Mouse (Mus musculus): ENCODE data around the gene B230307C23Rik. TPM values are rescaled to one million over a fixed set of nuclear protein-coding genes. Genes with fewer than 3 reads are reported as not detected.
"Not testable (repeated sequence)": the region's sequence is repeated elsewhere in the genome, so short reads cannot be mapped to it uniquely, and the experiment has no call there.

Gene B230307C23Rik
- polyA plus RNA-seq, 1 experiment from 2014 or later, result 14.8 TPM

DNA sequence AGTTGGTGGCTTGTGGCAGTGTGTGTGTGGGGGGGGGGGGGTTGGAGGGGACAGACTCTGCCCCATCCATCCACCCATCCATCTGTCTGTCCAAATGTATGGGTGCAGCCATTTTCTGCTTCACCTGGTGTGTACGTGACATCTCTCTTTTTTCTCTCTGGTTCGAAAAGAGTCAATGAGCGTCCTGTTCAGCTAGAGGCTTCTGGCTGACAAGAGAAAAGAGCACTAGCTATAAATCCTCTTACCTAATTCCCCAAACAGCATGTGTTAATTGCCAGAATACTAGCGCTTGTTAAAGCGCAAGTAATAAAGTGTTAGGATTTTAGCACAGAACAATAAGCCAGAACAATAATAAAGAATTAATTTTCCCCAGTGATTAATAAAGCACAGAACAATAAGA is 12.5 kb upstream of the B230307C23Rik start:
- H3K27ac ChIP-seq (ENCODE audit: low read depth, low read length), result no peak overlapping the region
- H3K4me3 ChIP-seq (ENCODE audit: low read depth, low read length), result no peak overlapping the region
- H3K27me3 ChIP-seq (ENCODE audit: control insufficient read depth, insufficient read depth, low read length), result no peaks in the 10 kb centered on the region
- H3K4me2 ChIP-seq, result no peak overlapping the region
- no peaks in the 10 kb centered on the region for H3K4me1 ChIP-seq (ENCODE audit: control insufficient read depth, insufficient read depth, low read length)
- H3K36me3 ChIP-seq (ENCODE audit: control insufficient read depth, insufficient read depth, low read length), result no peaks in the 10 kb centered on the region
- H3K9me3 ChIP-seq (replicated peaks; ENCODE audit: control insufficient read depth, low read length), result no peaks in the 10 kb centered on the region
- ATAC-seq (replicated peaks; ENCODE audit: insufficient number of reproducible peaks, low FRiP score, low TSS enrichment), result no peak
- H3K9ac ChIP-seq (ENCODE audit: low read depth, low read length), result no peak overlapping the region
- WGBS (ENCODE audit: insufficient replicate concordance), result 80% methylated on average over 5 of the region's 5 CpGs

DNA sequence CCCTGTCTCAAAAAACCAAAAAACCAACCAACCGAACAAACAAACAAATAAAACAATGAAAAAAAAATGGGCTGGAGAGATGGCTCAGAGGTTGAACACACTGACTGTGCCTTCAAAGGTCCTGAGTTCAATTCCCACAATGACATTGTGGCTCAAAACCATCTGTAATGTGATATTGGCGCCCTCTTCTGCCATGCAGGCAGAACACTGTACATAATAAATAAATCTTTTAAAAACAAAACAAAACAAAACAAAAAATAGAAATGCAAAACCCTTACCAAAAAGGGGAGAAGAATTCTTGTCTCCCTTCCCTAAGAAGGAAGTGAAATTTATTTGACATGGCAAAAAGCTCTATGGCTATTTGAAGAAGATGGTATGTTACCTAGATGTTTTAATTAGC is 5.6 kb upstream of the B230307C23Rik start:
- Histone ChIP-seq H3K4me2 (no peak overlapping the region), H3K4me1 (ENCODE audit: control insufficient read depth, insufficient read depth, low read length) (peaks cover 5% of the 10 kb centered on the region), H3K27me3 (ENCODE audit: control insufficient read depth, insufficient read depth, low read length) (no peaks in the 10 kb centered on the region), H3K36me3 (ENCODE audit: control insufficient read depth, insufficient read depth, low read length) (no peaks in the 10 kb centered on the region), H3K9me3 (replicated peaks; ENCODE audit: control insufficient read depth, low read length) (no peaks in the 10 kb centered on the region), H3K27ac (ENCODE audit: low read depth, low read length) (no peak overlapping the region), H3K4me3 (ENCODE audit: low read depth, low read length) (no peak overlapping the region), H3K9ac (ENCODE audit: low read depth, low read length) (no peak overlapping the region)
- 69% methylated on average over 2 of the region's 2 CpGs for WGBS (ENCODE audit: insufficient replicate concordance)
- ATAC-seq (replicated peaks; ENCODE audit: insufficient number of reproducible peaks, low FRiP score, low TSS enrichment), result no peak

DNA sequence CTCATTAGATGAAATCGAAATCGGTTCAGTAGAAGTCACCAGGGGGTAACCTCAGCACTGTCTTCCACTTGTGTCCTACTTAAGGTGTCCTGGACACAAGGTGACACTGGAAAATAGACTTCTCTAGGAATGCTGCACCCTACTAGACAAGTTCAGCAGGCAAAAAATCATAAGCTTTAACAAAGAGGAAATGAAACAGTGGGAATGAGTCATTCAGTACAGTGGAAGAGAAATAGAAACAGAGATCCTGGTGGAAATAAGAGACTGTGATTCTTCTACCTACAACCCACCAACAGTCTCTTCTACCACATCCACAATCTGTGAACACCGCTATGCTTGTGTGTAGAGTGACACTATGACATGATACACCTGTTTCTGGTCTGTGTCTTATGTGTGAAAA is 4.6 kb upstream of the B230307C23Rik start:
- not testable (repeated sequence) for H3K9ac ChIP-seq (ENCODE audit: low read depth, low read length); H3K4me2 ChIP-seq; H3K9me3 ChIP-seq (replicated peaks; ENCODE audit: control insufficient read depth, low read length); ATAC-seq (replicated peaks; ENCODE audit: insufficient number of reproducible peaks, low FRiP score, low TSS enrichment); H3K4me3 ChIP-seq (ENCODE audit: low read depth, low read length); H3K27me3 ChIP-seq (ENCODE audit: control insufficient read depth, insufficient read depth, low read length); H3K4me1 ChIP-seq (ENCODE audit: control insufficient read depth, insufficient read depth, low read length); H3K36me3 ChIP-seq (ENCODE audit: control insufficient read depth, insufficient read depth, low read length); H3K27ac ChIP-seq (ENCODE audit: low read depth, low read length)
- 70% methylated on average over 3 of the region's 3 CpGs for WGBS (ENCODE audit: insufficient replicate concordance)

DNA sequence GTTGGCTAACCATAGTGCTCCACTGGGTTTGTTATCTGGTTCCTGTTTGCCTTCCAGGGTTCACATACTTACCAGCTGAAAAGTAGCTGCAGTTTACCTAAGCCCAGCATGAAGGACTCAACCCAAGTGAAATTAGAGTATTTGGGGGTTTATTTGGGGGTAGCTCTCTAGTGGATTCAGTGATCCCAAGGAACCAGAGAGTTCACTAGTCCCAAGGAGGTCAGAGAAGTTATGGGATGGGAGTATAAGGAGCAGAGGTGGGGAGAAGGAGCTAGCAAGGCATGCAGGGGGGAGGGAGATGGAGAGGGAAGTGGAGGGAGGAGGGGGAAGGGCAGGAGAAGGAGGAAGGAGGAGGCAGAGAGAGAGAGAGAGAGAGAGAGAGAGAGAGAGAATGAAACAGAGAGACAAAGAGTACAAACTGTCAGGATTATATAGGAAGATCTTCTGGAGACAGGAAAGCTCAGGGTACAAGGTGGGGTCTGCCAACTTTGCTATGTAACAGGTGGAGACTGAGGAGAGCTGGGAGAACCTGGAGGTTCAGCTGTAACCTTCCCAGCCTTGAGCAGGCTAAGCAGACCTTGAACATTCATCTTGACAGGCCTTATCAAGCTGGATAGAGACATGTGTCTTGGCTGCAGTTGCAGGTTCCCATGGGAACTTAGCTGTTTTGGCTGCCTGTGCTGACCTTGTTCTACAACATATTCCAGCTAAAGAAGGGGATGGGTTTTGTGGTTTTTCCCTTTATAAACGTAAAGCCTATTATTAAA is 1.1 kb upstream of the B230307C23Rik start:
- no peak for ATAC-seq (replicated peaks; ENCODE audit: insufficient number of reproducible peaks, low FRiP score, low TSS enrichment)
- H3K4me2 ChIP-seq, result peak overlapping the region; percentile 69
- no peak overlapping the region for H3K27ac ChIP-seq (ENCODE audit: low read depth, low read length)
- H3K36me3 ChIP-seq (ENCODE audit: control insufficient read depth, insufficient read depth, low read length), result no peaks in the 10 kb centered on the region
- no peaks in the 10 kb centered on the region for H3K27me3 ChIP-seq (ENCODE audit: control insufficient read depth, insufficient read depth, low read length)
- WGBS (ENCODE audit: insufficient replicate concordance), result 18% methylated on average over 1 of the region's 1 CpGs
- H3K9ac ChIP-seq (ENCODE audit: low read depth, low read length), result peak overlapping the region; percentile 72; the same call in 1 of the 2 replicates
- H3K9me3 ChIP-seq (replicated peaks; ENCODE audit: control insufficient read depth, low read length), result no peaks in the 10 kb centered on the region
- peak overlapping the region; percentile 60 for H3K4me3 ChIP-seq (ENCODE audit: low read depth, low read length)
- peaks cover 10% of the 10 kb centered on the region for H3K4me1 ChIP-seq (ENCODE audit: control insufficient read depth, insufficient read depth, low read length)

DNA sequence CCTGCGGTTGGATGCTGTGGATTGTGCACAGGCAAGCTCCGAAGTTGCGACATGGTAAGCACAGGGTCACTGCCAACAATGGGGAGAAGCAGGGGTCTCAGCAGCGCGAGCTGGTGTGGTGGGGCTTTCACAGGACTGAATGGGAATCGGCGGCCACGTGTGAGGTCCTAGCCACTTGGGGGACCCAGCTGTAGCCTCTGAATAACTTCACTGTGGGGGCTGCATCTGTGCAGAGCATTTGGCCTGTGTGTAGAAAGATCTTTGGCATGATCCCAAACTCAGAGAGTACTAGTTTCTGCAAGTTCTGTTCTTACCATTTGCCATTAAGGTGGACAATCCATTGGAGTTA is 242 bp downstream of the B230307C23Rik start:
- Histone ChIP-seq H3K9ac (ENCODE audit: low read depth, low read length) (peak overlapping the region; percentile 72), H3K27ac (ENCODE audit: low read depth, low read length) (peak overlapping the region; percentile 83), H3K4me1 (ENCODE audit: control insufficient read depth, insufficient read depth, low read length) (peaks cover 10% of the 10 kb centered on the region), H3K4me3 (ENCODE audit: low read depth, low read length) (peak overlapping the region; percentile 60), H3K4me2 (peak overlapping the region; percentile 69)
- ATAC-seq (replicated peaks; ENCODE audit: insufficient number of reproducible peaks, low FRiP score, low TSS enrichment), result peak; percentile 56
- not testable (repeated sequence) for H3K36me3 ChIP-seq (ENCODE audit: control insufficient read depth, insufficient read depth, low read length); H3K27me3 ChIP-seq (ENCODE audit: control insufficient read depth, insufficient read depth, low read length); H3K9me3 ChIP-seq (replicated peaks; ENCODE audit: control insufficient read depth, low read length)
- WGBS (ENCODE audit: insufficient replicate concordance), result 3% methylated on average over 8 of the region's 8 CpGs

DNA sequence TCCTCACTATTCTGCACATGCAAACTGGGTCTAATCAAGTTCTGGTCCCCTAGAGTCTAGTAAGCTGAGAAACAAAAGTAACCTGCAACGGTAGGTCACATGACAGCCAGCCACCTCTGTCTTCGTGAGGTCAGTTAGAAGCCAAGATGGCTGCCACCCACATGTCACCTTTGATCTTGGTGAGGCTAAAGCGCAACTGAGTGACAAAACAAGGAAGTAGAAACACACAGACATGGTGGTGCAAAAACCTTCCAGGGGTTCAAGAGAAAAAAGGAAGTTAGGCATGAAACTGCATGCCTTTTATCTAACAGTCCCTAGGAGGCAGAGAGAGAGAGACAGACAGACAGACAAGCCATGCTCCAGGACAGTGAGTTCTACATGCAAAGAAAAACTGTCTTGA is 25.0 kb downstream of the B230307C23Rik start:
- H3K9me3 ChIP-seq (replicated peaks; ENCODE audit: control insufficient read depth, low read length), result peaks cover 8% of the 10 kb centered on the region
- WGBS (ENCODE audit: insufficient replicate concordance), result 91% methylated on average over 3 of the region's 3 CpGs
- ATAC-seq (replicated peaks; ENCODE audit: insufficient number of reproducible peaks, low FRiP score, low TSS enrichment), result no peak

DNA sequence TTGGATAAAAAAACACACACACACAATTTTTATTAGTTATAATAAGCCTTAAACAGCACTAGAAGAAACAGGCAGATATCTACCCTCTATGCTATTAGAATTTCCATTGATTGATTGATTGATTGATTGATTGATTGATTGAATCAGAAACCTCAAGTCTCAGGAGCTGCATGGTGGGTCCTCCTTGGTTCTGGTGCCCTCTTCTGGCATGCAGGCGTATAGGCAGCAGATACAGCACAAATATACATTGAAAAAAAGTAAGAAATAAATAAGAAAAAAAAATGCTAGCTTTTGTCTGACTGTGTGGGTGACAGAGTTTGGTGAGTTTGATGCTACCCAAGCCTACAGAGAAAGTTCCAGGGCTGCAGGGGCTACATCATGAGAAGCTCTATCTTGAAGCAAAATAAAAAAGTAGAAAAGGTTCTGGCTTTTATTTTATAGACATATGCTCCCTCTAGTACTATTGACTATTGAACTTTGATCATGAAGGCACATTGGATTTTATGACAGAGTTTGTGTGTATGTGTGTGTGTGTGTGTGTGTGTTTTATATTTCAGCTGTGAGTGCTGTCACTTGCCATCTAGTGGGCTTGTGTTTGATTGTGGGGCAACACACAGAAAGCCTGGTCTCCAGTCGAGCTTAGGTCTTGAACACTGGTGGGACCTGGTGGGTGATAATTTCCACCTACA is 25.7 kb downstream of the B230307C23Rik start:
- H3K27ac ChIP-seq (ENCODE audit: low read depth, low read length), result no peak overlapping the region
- no peak overlapping the region for H3K4me2 ChIP-seq
- no peak overlapping the region for H3K9ac ChIP-seq (ENCODE audit: low read depth, low read length)
- H3K9me3 ChIP-seq (replicated peaks; ENCODE audit: control insufficient read depth, low read length), result peaks cover 5% of the 10 kb centered on the region
- 0 out of 2 replicates have a peak, but pooled peaks cover 2% of the 10 kb centered on the region for H3K36me3 ChIP-seq (ENCODE audit: control insufficient read depth, insufficient read depth, low read length)
- WGBS (ENCODE audit: insufficient replicate concordance), result 67% methylated on average over 2 of the region's 2 CpGs
- no peaks in the 10 kb centered on the region for H3K4me1 ChIP-seq (ENCODE audit: control insufficient read depth, insufficient read depth, low read length)
- no peaks in the 10 kb centered on the region for H3K27me3 ChIP-seq (ENCODE audit: control insufficient read depth, insufficient read depth, low read length)
- H3K4me3 ChIP-seq (ENCODE audit: low read depth, low read length), result no peak overlapping the region
- ATAC-seq (replicated peaks; ENCODE audit: insufficient number of reproducible peaks, low FRiP score, low TSS enrichment), result no peak

More for the DNA sequence above, 25.0 kb downstream of the B230307C23Rik start:
- no peak overlapping the region for H3K4me3 ChIP-seq (ENCODE audit: low read depth, low read length)
- no peak overlapping the region for H3K9ac ChIP-seq (ENCODE audit: low read depth, low read length)
- H3K4me1 ChIP-seq (ENCODE audit: control insufficient read depth, insufficient read depth, low read length), result no peaks in the 10 kb centered on the region
- H3K4me2 ChIP-seq, result no peak overlapping the region
- H3K27me3 ChIP-seq (ENCODE audit: control insufficient read depth, insufficient read depth, low read length), result no peaks in the 10 kb centered on the region
- H3K27ac ChIP-seq (ENCODE audit: low read depth, low read length), result no peak overlapping the region
- H3K36me3 ChIP-seq (ENCODE audit: control insufficient read depth, insufficient read depth, low read length), result 0 out of 2 replicates have a peak, but pooled peaks cover 2% of the 10 kb centered on the region

DNA sequence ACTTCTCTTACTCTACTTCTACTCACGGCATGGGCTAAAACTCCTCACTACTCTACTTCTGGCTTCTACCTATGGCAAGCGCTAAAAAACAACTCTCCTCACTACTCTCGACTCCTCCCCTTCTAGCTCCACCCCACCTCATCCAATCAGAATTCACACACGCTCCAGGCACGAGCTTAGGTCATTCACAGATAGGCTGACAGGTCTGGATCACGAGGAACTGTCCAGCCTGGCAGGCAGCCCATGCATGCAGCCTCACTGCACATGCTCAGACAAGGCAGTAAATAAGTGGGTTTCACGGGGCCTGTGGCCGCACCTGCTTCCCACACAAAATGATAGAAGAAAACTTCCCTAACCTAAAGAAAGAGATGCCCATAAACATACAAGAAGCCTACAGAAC is 29.1 kb downstream of the B230307C23Rik start:
- not testable (repeated sequence) for H3K9me3 ChIP-seq (replicated peaks; ENCODE audit: control insufficient read depth, low read length); H3K36me3 ChIP-seq (ENCODE audit: control insufficient read depth, insufficient read depth, low read length); H3K27ac ChIP-seq (ENCODE audit: low read depth, low read length); H3K9ac ChIP-seq (ENCODE audit: low read depth, low read length); H3K4me2 ChIP-seq; ATAC-seq (replicated peaks; ENCODE audit: insufficient number of reproducible peaks, low FRiP score, low TSS enrichment); H3K4me1 ChIP-seq (ENCODE audit: control insufficient read depth, insufficient read depth, low read length); H3K27me3 ChIP-seq (ENCODE audit: control insufficient read depth, insufficient read depth, low read length); H3K4me3 ChIP-seq (ENCODE audit: low read depth, low read length)
- WGBS (ENCODE audit: insufficient replicate concordance), result 82% methylated on average over 8 of the region's 8 CpGs

DNA sequence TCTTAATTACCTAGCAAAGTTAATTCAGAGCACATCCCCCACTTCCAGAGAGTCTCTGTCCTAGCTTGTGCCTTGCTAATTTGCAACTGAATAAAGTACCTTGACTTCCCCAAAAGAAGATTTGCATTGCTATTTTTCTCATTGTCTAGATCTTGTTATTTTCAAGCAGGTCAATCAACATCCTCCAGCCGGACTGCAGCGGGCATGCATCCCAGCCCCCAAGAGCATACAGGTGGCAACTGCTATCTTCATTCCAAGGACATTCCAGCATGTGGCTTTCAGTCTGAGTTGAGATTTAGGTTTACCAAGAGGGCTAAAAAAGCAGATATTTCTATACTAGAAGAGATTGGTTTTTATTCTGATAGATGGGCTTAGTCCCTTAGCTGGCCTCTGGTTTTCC is 37.9 kb downstream of the B230307C23Rik start:
- not testable (repeated sequence) for H3K27ac ChIP-seq (ENCODE audit: low read depth, low read length); H3K9ac ChIP-seq (ENCODE audit: low read depth, low read length); H3K4me1 ChIP-seq (ENCODE audit: control insufficient read depth, insufficient read depth, low read length); H3K27me3 ChIP-seq (ENCODE audit: control insufficient read depth, insufficient read depth, low read length); ATAC-seq (replicated peaks; ENCODE audit: insufficient number of reproducible peaks, low FRiP score, low TSS enrichment); H3K4me3 ChIP-seq (ENCODE audit: low read depth, low read length); H3K4me2 ChIP-seq; H3K9me3 ChIP-seq (replicated peaks; ENCODE audit: control insufficient read depth, low read length); H3K36me3 ChIP-seq (ENCODE audit: control insufficient read depth, insufficient read depth, low read length)
- WGBS (ENCODE audit: insufficient replicate concordance), result 95% methylated on average over 2 of the region's 2 CpGs
